Mouse (Mus musculus) adipose tissue, adult 10 weeks (tissue): ENCODE measurements around the gene A4galt. TPM values are rescaled to one million over a fixed set of nuclear protein-coding genes. Genes with fewer than 3 reads are reported as not detected.

ENCODE experiments used
- polyA plus RNA-seq: library from polyadenylated mRNA; stranded (reverse); fragments of 350-450 nt; fragmentation: Illumina TruSeq; extraction: RNeasy Lipid Tissue Mini Kit (QIAGEN cat#74804); gene quantifications from one replicate; pipeline ENCODE4 v1.2.3, GENCODE M21; 2014; ENCODE audit warnings: low read depth, low replicate concordance

The A4galt gene
- 14.6 TPM for polyA plus RNA-seq

DNA sequence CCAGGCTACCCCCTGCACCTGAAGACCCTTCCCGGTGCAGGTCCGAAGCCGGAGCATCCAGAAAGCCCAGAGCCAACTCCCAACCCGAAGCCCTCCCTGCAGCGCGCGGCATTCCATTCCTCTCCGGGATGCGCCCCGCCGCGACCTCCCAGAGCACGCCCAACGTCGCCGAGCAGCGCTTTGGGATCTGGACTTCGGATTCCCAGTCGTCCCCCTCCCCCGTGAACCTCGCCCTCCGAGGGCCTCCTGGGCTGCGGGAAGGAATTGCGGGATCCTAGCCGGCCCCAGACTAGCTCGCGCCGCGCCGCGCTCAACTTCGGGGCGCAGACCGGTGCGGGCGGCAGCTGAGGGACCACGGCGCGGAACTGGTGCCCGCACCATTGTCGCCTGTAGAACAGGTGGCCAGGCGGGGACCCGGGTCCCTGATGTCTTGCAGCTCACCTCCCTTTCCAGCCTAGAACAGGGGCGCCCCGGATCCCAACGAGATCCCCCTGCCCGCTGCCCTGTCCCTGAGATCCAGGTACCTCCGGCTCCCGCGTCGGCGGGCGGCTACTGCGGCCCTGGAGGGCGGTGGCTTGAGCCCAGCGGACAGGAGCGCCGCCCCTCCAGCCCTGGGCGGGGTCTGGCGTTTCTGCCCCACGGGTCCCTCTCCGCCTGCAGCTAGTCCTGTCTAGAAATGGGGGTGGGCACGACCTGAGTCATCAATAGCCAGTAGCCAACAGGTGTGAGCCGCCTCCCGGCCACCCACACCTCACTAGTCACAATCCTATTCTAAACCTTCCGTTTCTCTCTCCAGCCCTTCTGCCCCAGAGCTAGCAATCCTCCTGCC, at the start of gene A4galt:
Gene A4galt, minus strand, starts transcription at position 599 of the 829 bp plus-strand sequence.

Other genes with a start within 250 kb of the A4galt start
- gene Nfam1, start 218.5 kb downstream of the A4galt start, polyA plus RNA-seq, result 6.8 TPM
- gene Serhl, start 162.3 kb downstream of the A4galt start, polyA plus RNA-seq, result 62.2 TPM
- gene Rrp7a, start 129.0 kb downstream of the A4galt start, polyA plus RNA-seq, result 44.0 TPM
- 54.4 TPM for gene Poldip3, start 102.4 kb downstream of the A4galt start, polyA plus RNA-seq
- 146 TPM for gene Cyb5r3, start 79.2 kb downstream of the A4galt start, polyA plus RNA-seq
- gene Arfgap3, start 98.5 kb upstream of the A4galt start, polyA plus RNA-seq, result 39.2 TPM
- gene Pacsin2, start 212.8 kb upstream of the A4galt start, polyA plus RNA-seq, result 46.8 TPM